Mouse (Mus musculus): Measurements from ENCODE around the gene Hoxa1. TPM values are rescaled to one million over a fixed set of nuclear protein-coding genes. Genes with fewer than 3 reads are reported as not detected.

The Hoxa1 gene
- total RNA-seq, 2 experiments from 2014 or later, result 0.16 to 0.20 TPM

DNA sequence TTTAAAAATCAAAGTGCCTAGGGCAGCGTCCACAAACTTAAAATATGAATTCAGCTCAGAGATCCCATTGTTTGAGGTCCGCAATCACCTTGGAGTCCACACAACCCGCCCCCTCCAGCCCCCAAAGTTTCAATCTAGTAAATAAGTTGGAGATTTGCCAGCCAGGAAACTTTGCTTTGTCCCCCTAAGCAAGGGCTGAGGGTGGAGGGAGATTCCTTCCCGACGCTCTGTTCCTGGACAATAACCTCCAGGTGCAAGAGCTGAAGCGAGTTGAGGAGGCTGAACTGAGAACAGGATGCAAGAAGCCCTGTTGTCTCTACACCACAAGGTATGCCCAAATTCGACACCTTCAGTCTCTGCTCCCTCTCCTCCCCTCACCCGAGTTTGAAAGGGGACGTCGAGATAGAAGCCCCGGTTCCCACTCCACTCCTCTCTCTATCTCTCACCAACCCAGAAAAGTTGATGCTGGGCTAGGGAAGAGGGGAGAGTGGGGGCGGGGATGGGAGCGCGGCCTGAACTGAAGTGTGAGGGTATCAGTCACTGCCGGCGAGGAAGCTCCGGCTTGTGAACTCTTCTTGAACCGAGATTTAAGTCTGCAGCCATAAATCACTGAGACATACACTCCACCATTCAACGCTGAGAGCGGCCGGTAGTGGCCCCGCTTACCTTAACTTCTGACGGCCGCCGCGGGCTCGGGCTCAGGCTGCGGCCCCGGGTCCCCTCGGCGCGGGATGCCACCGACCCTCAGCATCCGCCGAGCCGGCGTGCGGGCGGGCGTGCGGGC, 17.0 kb upstream of the Hoxa1 start:
- no peak for DNase-seq
- intact Hi-C loops (cut with DNase I; ENCODE audit: low total_unique reads), result no loop called here

DNA sequence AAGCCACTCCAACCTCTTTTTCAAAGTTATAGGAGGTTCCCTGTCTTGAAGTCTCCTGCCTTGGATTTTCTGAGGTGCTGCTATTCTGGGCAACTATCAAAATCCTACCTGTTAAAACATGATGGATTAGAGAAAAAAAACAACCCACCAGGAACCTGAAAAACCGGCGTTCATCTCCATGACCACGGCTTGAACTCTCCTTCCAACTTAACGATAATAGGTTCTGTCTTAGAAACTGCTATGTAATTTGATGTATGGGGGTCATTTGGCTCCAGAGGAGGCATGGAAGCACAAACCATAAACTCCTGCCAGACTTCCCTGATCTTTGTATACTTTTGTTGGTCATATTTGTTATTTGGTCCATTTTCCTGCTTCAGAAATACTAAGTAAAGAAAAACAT, 15.5 kb upstream of the Hoxa1 start:
- intact Hi-C loops (cut with DNase I; ENCODE audit: low total_unique reads), result no loop called here
- DNase-seq, result no peak

DNA sequence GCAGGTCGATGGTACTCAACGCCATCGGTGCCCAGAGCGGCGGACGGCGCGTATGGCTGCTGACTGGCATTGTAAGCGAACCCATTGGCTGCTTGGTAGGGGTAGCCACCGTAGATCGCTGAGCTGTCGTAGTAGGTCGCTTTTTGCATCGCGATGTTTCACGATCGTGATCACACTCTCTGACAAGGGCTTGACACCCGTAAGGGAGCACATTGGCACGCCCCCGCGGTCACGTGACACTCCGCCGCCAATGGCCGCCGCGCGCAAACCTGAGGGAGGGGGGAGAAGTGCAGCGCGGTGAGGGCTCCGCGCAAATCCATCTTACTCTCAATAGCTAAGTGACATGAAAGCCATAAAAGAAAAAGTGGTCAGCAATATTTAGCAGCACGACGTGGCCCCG, 14.4 kb upstream of the Hoxa1 start:
- peak; percentile 86 for DNase-seq

DNA sequence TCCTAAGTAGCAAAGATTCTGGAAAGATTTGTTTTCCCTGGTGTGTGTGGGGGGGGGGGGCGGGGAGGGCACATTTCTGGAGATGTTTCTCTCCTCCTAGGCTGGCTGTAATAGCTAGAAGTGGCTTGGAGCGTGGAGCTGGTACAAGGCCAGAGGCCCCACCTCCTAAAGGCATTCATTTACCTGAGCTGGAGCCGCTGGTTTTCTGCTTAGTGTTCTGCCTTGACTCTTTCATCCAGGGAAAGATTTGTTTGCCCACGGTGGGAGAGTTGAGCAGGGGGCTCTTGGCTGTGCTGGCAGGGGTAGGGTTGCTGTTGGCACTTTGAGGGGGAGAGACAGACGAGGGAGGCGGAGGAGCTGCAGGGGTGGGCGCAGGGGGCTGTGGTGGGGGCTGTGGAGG, 13.8 kb upstream of the Hoxa1 start:
- intact Hi-C loops (cut with DNase I; ENCODE audit: low total_unique reads), result loop anchor here (1.0 kb wide), 1 partner anchor 48 kb away; no protein-coding TSS in a partner anchor
- DNase-seq, result no peak

More for the DNA sequence above, 14.4 kb upstream of the Hoxa1 start:
- intact Hi-C loops (cut with DNase I; ENCODE audit: low total_unique reads), result no loop called here

DNA sequence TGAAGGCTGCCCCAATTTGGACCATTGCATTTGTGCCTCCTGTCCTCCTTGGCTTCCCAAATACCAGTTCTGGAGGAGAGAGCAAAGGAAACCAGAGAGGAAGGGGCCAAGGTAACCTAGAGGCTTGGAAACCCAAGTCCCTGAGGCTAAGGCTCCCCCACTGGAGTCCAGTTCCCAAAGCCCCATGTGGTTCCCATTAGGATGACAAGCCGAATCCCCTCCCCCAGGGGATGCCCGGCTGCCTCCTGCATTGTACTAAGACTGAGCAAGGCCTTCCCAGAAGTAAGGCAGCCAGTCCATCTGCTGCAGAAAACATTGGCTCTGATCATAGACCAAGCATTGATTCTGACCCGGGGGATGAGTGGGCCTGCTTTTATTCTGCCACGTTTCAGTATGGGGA, 13.2 kb upstream of the Hoxa1 start:
- DNase-seq, result no peak
- intact Hi-C loops (cut with DNase I; ENCODE audit: low total_unique reads), result loop anchor here (1.0 kb wide), 1 partner anchor 49 kb away; no protein-coding TSS in a partner anchor

DNA sequence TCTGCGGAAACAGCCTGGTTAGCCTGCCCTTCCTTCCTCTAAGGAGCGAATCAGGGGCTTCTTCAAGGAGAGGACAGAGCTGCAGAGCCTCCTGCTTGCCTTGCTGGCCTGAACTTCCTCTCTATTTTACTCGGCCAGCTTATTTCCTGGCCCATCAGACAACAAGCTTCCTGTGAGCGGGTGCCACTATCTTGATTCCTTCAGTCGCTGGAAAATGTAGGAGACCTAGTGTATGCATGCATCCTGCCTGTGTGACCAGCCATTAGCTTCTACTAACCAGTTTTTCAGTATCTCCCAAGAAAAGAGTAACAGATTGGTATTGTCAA, 12.7 kb upstream of the Hoxa1 start:
- no peak for DNase-seq
- intact Hi-C loops (cut with DNase I; ENCODE audit: low total_unique reads), result loop anchor here (1.0 kb wide), 1 partner anchor 49 kb away; no protein-coding TSS in a partner anchor

DNA sequence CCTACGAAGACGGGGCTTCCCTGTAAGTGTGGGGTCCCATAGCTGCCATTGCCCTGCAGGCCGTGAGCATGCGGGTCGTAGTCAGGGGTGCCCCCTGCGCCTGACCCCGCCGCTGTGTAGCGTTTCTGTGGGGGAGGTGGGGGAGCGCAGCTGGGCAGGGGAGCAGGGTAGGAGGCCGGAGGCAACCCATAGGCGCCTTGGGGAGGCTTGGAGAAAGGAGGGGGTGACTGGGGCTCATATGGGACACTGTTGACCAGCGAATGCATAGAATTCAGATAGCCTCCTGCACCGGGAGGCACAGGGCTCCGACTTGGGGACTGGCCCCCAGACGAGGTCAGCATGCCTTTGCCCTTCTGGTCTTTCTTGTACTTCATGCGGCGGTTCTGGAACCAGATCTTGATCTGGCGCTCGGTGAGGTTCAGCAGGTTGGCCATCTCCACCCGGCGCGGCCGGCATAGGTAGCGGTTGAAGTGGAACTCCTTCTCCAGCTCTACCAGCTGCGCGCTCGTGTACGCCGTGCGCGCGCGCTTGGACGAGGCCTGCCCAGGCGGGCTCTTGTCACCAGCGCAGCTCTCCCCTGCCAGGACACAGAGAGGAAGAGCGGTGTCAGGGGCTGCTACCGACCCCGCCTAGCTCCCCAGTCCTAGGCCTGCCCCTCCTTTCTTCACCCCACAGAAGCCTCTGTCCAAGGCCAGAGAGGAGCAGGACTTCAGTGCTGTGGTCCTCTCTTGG, 12.2 kb upstream of the Hoxa1 start:
- intact Hi-C loops (cut with DNase I; ENCODE audit: low total_unique reads), result no loop called here
- no peak for DNase-seq

DNA sequence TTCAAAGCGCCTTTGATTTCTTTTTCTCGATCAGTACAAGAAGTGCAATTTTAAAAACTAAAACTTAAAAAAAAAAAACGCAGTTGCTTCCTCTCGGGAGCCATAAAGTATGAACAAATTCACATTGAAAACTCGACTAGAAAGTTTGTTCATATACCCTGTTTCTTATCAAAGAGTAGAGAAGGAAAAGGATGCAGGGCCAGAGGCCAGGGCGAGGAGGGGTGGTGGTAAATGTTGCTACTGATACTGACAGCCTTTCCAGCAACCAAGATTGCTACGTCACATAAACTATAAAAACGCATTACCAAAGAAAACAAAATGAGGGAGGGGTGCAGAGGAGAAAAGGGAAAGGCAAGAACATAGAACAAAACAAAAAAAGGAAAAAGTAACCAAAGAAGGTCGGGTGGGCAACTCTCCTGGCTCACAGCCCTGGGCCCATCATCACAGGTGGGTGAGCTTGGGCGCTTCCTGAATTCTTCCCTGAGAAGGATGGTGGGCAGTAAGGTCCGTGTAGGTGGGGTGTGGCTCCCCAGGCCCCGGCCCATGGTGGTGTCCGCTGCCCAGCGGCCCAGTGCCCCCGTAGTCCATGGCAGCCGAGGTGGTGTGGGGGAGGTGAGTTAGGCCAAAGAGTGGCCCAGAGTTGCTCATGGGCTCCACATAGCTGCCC, 11.5 kb upstream of the Hoxa1 start:
- no peak for DNase-seq
- intact Hi-C loops (cut with DNase I; ENCODE audit: low total_unique reads), result no loop called here

DNA sequence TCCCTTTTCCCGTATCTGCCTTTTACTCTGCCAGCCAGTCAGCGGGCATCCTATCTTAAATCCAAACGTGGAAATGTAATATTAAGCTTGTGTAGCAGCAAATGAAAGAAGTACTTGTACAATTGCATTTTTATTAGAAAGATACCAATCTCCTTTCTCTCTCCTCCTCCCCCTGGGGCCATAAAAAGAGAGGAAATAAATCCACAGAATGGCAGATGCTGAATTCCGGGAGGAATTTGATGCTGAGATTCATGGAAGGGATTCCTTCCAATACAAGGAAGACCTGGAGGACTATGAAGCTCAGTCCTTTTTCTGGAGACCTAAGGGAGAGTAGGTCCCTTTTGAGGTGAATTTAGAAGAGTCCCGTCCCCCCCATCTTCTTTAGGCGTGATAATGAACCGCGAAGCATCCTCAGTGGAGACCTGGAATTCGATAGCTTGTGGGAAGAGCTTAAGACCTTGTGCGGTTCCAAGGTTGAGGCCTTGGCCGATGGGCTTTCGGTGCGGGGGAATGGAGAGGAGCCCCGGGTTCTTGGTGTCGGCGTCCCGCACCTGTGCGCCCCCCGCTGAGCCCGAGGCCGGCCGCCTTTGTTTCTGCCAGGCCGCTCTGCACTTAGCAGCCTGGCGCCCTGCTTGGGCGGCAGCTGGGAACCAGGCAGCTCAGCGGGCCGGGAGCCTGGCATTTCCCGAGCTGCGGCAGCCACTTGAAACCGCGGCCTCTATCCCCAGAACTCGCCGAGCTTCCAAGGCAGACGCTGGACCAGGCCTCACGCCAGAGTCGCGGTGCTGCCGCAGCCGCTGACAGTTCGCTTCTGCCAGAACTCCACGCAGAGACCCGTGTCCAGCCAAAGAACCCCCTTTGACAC, 10.3 kb upstream of the Hoxa1 start:
- no peak for DNase-seq
- intact Hi-C loops (cut with DNase I; ENCODE audit: low total_unique reads), result no loop called here

DNA sequence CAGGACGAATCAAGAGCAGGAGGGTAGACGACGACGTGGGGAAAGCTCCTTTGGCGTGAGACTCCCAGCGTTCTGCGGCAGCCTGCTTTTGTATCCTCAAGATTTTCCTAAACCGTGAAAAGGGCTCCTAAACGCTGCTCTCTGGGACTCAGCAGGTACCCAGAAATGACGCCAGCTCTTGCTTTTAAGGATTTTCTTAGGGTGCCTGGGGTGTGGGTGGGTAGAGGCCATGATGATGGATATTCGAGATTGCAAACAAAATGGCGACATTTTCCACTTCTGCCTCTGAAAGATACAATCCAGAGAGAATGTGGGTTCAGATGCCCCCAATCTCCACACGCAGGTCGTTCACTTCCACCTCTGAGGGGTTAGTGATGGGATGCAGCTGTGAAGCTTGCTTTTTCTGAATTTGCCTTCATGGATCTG, 9.6 kb upstream of the Hoxa1 start:
- intact Hi-C loops (cut with DNase I; ENCODE audit: low total_unique reads), result no loop called here
- DNase-seq, result no peak

DNA sequence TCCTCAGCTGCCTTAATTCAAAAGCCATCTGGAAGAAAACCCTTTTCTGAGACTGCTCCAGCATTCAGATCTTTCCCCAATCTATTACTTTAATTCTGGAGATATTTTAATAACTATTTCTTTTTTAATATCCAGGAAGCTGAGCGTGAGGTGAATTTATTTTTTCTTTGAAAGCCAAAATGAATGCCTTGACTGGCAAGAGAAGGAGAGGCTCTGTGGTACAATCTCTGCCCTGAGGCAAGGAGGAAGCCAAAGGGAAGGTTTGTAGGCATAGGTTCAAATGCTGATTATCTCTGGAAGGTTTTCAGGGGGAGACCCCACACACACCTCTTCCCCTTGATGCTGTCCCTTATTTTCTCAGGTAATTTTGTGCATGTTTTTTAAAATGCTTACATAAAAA, 9.1 kb upstream of the Hoxa1 start:
- no peak for DNase-seq
- intact Hi-C loops (cut with DNase I; ENCODE audit: low total_unique reads), result no loop called here

DNA sequence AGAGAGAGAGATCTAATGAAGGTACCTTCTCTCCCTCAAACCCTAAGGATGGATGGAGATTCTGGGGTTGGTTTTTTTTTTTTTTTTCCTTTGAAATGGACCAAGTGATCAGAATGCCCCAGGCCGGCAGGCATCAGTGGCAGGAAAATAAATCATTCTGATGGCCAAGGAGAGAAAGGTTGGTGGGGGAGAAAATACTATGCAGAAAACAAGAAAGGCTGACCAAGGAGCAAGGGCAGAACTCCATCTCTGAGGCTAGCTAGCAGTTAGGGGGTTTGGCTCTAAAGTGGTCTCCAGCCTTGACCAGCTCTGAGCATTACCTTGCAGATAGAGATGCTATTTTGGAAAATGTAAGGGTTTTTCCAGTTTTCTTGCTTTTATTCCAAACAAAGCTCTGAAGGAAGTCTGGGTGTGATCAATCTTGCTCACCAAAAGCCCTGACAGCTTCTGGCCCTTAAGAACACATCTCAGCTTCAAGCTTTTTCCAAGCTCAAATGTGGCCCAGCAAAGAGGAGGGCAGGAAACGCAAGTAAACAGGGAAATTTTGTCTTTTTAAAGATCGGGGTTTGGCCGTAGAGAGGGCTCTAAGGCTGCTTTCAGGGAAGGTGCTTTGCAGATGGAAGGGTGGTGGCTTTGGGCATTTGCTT, 8.4 kb upstream of the Hoxa1 start:
- intact Hi-C loops (cut with DNase I; ENCODE audit: low total_unique reads), result no loop called here
- DNase-seq, result no peak

DNA sequence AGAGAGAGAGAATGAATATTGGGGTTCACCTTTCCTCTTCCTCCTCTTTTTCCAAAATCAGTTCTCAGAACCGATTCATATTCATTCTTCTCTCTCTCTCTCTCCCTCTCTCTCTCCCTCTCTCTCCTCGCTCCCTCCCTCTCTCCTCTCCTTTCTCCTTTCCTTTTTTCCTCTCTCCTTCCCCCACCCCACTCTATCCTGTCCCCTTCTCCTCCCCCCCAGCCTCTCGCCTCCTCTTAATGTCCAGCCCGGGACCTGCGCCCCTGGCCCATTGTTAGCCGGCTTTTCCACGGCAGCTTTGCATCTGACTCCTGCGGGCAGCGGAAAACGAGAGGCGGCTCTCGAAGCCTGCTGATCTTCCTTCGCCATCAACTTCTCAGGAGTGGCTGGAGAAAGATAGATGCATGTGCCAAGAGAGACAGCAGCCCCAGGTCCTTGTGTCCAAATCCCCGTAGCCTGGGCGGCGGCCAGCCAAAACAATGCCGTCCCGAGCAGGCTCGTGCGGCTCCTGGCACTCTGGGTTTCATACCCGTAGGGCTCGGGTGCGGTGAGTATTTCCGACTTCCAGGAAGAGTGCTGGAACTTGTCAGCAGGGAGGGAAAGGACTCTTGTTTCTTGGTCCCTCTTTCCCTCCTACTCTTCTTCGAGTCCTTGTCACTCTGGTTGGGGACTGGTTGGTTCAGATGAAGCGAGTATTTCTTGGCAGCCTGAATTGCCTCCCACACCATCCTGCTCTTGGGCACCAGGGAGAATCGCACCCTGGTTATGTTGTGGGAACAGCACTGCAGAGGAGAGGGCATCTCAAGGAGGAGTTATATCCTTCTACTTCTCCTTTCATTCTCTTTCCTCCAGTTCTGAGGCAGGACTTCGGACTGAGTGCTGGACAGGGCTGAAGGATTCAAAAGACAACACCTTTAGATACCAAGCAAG, 7.6 kb upstream of the Hoxa1 start:
- intact Hi-C loops (cut with DNase I; ENCODE audit: low total_unique reads), result no loop called here
- no peak for DNase-seq

DNA sequence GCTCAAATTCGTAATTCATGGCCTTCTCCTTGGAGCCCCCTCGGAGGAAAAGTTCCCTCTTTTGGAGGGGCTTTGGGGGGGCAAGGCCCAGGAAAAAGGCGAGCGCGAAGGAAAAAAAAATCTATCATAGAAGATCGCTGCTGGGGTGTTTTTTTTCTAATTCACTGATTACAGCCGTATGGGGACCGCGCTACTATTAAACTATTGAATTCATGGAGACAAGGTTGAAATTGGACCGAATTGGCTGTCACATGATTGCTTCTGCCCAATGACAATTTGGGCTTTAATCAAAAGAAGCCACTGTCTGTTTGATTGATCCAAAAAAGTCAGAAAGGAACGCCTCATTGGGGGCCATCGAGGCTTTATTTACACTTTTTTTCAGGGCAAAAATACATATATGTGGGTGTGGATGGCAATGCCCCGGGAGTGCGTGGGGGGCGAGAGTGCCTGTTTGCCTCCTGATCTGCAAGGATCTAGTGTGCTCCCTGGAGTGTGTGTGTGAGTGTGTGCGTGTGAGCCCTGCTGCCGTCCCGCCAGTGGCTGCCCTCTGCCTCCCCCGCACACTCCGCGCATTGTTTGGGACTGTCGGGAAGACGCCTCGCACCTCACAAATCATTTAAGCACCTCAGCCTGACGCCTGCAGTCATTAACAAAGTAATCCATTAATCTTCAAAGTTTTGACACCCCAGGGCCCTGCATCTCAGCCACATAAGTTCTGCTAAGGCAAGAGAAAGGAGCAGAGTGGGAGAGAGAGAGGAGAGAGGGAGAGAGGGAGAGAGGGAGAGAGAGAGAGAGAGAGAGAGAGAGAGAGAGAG, 6.7 kb upstream of the Hoxa1 start, which contains the start of gene Hoxa2:
Gene Hoxa2, minus strand, starts transcription at position 206 of the 815 bp plus-strand sequence.
- DNase-seq, result no peak
- intact Hi-C loops (cut with DNase I; ENCODE audit: low total_unique reads), result no loop called here

DNA sequence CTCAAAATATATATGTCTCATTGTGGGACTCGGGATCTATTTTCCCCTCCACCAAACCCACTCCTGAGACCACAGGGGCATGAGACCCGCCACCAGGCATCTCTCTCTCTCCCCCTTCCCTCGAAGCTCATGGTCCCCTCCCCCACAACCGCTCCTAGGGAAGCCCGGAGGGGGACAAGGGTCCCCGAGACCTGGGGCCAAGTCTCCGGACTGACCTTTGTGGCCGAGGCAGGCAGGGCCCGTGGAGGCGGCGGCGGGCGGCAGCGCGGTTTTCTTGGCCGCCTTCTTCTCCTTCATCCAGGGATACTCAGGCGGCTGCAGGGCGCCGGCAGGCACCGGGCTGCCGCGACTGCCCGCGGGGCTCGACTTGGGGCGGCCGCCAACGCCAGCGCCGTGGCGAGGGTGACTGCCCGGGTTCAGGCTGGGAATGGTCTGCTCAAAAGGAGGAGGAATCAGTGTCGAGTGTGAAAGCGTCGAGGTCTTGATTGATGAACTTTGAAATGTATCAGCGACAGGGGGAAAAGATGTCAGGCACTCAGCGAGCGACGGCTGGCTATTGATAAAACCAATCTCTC, 6.0 kb upstream of the Hoxa1 start:
- intact Hi-C loops (cut with DNase I; ENCODE audit: low total_unique reads), result no loop called here

DNA sequence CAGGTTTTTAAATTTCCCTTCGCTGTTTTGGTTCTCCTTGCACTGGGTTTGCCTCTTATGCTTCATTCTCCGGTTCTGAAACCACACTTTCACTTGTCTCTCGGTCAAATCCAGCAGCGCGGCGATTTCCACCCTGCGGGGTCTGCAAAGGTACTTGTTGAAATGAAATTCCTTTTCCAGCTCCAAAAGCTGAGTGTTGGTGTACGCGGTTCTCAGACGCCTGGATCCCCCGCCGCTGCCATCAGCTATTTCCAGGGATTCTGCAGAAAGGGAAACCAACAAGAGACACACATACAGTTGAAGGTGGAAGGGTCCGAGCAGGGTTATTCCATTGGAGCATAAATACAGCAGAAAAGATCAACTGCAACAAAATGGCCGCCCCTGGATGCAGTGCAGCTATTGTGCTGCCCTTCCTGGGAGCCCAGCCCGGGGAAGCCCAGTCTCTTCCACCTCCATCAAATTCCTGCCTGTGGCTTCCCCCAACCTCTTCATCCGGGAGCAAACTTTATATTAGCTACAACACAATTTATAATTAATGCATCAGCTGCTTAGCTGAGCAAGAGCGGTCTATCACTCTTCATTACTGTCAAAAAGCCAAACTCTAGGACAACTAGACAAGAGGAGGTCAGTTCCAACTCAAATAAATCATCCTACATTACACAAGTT, 5.4 kb upstream of the Hoxa1 start:
- intact Hi-C loops (cut with DNase I; ENCODE audit: low total_unique reads), result no loop called here
- no peak for DNase-seq

More for the DNA sequence above, 6.0 kb upstream of the Hoxa1 start:
- no peak for DNase-seq
